Mouse (Mus musculus): ENCODE measurements around the gene Hnrnpk.

- TF ChIP-seq CTCF (conservative IDR thresholded peaks at IDR 0.05; ENCODE audit: insufficient read depth, insufficient read length, low read depth, low read length) (no peak), POLR2A (IDR thresholded peaks at IDR 0.05; ENCODE audit: low read depth, low read length) (no peak)
Observed at GRCm38 (mm10) chr13:58367641-58368040, 35.5 kb downstream of the Hnrnpk start.
